Mouse (Mus musculus) embryo, embryonic 11.5 days (tissue): Measurements from ENCODE around the gene Bpifb6.

Experiments used
- DNase-seq: peaks from one replicate; pipeline ENCODE4 v3.0.0-alpha.2; 2012; ENCODE audit warnings: low read depth, low spot score

Bpifb6 gene

DNA sequence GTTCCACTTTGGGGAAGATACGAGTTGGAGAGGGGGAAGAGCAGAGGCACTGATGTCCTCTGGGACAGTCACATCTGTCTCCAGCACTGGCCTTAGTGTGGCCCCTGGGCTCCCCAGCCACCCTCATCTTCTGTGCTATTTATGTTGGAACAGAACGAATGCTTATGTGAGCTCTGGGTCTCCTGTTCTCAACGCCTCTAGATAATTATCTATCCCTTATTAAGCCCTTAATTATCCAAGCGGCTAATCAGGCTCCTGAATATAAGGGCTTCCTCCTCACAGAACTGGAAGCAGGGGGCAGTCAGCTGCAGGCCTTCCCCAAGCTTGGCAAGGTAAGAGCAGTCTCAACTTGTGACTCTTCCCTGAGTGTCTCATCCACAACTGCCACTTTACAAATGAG is at the start of gene Bpifb6:
TSS of gene Bpifb6 (plus strand) at position 301 of the 400 bp plus-strand sequence.
- no peak for DNase-seq

DNA sequence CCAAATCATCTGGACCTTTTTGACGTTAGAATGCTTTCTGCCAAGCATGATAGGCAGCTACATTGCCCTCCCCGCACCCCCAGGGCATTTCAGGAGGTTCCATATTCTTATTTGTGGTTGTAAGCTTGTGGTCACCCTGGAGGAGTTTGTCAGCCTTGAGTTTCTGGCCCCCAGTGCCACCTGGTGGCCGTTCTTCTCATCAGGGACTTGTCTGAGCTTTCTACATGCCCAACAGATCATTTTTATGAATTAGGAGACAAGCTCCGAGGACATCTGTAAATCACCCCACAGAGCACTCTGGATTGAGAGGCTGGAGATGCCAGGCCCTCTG is 49.2 kb upstream of the Bpifb6 start:
- DNase-seq: peak; percentile 19

DNA sequence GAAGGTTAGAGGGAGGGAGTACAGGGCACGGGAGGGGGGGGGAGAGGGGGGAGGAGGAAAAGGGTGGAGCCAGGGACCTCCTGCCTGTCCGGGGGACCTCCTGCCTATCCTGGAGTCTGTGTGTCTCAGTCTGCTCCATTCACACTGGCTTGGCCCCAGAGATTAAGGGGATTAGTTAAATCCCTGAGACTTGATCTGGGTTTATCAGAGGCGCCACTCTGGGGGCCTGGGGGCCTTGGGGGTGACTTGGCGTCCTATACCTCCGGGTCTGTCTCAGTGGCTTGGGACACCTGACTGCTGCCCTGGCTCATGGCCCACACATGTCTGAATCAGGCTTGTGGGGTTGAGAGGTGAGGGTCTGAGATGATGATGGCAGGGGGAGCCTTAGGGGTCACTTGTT is 46.6 kb upstream of the Bpifb6 start:
- DNase-seq: no peak

DNA sequence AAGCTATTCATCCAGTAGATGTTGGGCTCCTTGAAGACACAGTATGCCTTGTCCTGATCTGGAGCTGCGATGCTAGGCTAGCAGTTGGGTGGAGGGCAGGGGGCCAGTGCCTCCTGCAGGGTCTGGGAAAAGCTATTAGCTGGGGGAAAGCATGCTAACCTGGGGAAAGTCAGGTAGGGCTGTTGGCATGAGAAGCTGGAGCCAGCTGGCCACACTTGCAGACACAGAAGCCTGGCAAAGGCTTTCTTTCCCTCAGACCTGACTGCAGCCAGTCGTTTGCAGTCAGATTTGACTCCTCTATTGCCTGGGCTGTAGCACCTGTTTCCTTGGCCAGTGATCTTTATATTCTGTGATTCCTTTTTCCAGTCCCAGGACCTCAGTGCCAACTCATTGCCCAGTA is 40.6 kb upstream of the Bpifb6 start:
- DNase-seq: no peak

DNA sequence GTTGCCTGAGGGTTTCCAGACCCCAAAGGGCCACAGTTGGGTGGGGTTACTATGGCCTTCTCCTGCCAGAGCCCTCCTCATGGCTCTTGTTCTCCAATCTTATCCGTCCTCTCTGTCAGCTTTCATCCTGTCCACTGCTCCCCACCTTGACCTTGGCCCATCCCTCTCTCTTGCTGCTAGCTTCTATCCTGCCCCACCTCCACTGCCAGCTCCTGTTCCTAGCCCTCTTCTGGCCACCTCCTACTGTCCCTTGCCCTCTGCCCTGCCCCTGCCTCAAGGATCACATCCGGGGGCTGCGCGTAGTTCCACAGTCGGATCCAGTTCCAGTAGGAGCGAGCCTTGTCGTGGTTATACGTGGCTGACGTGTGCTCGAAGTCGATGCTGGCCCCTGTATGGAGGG is 39.9 kb upstream of the Bpifb6 start:
- DNase-seq: no peak

DNA sequence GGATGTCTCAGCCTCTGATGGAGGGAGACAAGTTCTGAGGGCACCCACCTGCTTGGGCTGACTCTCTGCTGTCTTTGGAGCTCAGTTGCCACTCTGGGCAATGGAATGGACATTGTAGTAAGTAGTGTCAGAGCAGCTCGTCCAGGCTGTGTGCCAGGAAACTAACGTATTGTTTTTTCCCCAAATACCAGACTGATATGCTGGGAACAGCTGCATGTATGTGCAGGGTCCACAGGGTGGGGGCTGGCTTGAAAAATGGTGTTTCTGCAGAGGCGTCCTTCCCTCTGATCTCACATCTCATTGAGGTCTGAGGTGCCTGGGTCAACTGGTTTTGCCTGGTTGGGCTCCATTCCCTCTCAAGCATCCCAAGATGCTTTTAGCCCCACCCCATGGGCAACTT is 39.5 kb upstream of the Bpifb6 start:
- DNase-seq: no peak

DNA sequence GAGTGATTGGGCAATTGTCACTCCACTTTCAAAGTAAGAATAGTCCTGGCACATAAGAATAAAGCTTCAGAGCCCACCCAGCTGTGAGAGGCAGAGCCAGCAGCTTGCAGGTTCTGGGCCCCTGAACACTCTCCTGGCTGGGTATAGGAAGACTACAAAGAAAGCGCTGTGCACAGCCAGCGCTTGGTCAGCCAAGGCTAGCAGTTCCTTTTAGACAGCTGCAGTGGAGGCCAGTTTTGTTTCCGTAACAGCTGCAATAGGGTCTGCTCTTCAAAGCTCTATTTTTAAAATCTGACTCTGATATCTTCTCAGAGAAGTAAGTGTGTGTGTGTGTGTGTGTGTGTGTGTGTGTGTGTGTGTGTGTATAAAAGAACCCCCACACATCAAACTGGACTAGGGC is 38.2 kb upstream of the Bpifb6 start:
- no peak for DNase-seq

DNA sequence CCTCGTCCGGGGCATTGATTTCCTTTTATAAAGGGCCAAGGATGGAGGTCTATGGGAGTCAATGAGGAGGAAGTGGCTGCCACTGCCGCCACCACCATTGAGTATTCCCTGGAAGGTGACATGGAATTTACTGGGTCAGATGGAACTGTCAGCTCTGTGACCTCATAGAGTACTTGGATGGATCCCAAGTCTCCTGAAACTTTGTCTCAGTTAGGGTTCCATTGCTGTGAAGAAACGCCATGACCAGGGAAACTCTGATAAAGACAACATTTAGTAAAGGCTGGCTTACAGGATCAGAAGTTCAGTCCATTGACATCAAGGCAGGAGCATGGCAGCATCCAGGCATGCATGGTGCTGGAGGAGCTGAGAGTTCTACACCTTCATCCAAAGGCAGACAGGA is 29.2 kb upstream of the Bpifb6 start, which contains the start of gene Sun5:
TSS of gene Sun5 (minus strand) at position 101 of the 400 bp plus-strand sequence.
- DNase-seq: no peak

DNA sequence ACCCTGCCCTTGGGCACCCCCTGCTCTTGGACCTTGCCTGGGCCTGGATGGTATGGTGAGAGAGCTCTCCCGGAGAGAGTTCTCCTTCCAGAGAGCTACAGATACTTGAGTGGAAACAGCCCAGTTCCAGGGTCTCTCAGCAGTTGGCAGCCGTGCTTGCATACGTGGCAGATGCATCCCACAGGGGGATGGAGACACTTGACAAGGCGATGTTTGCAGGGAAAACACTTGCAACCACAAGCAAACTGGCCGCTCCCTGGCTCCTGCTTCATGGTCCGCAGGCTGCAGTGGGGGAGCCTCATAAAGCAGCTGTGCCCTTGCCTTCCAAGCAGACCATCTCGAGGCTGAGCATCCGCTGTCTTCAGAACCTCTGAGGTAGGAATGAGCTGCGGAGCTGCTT is 25.4 kb upstream of the Bpifb6 start, which contains the start of gene Bpifb2:
TSS of gene Bpifb2 (plus strand) at position 301 of the 400 bp plus-strand sequence.
- no peak for DNase-seq

DNA sequence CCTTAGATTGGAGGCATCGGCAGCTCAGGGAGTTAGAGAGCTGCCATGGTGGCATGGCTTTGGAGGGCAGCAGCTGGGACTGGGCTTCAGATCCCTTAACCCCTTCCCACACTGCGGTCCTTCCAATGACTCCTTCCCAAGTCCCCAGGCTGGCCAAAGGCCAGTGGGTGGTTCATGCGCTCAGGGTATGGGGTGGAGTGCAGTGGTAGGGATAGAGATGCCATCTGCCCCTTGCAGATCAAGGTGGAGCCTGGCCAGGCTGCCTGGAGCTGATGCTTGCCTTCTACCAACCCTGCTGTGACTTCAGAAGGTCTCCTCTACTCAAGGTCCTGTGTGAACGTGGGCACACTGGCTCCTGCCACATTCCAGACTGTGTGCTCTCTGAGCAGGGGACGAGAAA is 1.1 kb upstream of the Bpifb6 start:
- DNase-seq: no peak

DNA sequence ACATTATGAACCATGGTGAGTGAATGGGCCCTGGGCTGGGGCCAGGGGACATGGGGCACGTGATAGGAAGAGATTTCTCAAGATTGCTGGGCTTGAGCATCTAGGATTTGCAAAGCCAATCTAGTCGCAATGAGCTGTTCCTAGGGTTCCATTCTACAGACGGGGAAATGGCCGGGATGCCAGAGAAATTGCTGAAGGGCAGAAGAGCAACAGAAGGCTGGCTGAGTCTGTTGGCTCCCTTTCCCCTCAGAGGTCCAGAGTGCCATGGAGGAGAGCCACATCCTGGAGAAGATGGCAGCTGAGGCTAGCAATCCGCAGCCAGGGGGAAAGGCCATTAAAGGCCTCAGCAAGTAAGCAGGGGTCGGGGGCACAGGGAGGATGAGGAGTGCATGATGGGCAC is 2.5 kb downstream of the Bpifb6 start:
- DNase-seq: no peak

DNA sequence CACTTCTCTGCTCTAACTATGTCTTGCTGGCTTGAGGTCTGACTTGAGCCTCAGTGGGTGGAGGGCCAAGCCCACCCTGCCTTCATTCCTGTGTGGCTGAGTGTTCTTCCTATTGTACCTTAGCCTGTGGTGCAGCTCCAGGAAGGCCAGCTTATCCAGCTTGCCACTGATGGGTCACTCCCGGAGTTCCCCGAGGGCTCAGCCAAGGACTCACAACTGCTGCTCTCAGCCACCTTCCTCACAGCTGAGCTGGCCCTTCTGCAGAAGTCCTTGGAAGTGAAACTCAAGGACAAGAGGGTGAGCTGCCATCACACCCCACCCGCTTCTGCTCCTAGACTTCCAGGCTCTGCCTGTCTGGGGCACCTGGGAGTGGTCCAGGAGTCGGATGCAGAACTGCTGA is 6.4 kb downstream of the Bpifb6 start:
- DNase-seq: no peak

DNA sequence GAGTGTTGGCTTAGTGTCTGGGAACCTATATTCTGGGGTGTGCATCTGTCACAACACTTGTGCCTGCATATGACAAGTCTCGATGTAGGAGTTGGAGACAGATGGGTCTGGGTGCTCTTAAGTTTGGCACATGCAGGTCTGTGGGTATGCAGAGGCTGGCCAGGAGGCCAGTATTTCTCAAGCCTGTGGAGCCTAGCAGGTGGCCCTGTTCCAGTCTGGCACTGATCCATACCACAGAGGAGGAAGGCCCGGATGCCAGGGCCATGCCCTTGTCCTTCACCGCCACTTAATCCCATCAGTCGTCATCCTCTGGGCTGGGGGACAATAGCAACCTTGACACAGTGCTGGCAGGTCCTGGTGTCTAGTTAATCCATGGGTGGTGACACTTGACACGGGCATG is 14.0 kb downstream of the Bpifb6 start:
- no peak for DNase-seq

DNA sequence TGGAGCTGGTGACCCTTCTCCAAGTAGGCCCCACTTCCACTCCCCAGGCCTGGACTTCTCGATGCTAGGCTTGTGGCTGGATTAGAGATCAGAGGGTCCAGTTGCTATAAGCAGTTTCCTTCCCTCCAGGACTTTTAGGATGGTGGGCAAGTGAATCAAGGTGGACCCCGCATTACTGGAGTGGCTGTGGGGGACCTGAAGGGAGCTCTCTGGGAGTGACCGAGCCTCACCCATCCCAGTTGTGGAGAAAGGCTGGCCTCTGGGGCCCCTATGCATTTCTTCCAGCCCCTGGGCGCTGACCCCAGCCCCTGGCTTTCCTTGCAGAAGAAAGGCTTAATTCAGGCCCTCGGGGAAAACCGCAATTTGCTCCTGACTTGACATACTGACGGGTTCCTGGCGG is 17.7 kb downstream of the Bpifb6 start, which contains the start of gene Bpifb3:
TSS of gene Bpifb3 (plus strand) at position 301 of the 400 bp plus-strand sequence.
- no peak for DNase-seq

DNA sequence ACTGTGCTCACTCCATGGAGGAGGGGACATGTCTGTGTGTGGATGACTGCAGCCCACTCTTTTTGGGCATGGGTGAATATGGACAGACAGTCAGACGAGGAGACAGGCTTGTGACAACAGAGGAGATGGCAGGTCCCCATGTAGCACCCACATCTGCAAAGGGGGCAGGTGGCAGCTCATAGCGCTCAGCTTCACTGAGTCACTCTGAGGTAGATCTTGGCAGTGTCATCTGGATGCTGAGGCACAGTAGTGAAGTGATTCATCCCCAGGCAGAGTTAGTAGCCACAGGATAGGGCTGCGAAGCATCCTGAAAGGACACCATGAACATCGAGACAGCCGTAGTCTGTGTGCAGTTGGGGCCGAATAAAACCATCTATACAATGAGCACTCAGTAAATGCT is 21.1 kb downstream of the Bpifb6 start:
- no peak for DNase-seq

DNA sequence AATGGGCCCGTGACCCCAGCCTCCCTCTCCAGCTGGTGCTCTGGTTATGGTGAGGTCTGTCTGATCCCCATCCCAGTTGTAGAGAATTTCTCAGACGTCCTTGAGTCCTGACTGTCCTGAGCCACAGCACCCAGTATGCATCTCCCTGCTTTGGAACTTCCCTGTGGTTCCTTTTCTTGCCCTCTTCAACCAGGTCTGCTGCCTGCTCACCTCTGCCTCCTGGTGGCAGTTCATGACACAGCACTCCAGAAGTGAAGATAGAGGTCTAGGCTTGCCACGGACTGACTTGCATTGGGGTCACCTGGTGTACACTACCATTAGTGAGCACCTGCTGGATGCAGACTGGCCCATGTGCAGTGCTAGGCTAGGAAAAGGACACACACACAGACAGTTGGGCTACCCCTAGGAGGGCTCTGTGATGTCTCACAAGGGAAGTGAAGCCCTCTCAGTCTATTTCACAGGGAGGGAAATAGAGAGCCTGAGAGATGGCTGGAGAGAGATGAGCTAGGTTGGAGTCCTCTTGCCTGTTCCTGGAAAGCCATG is 29.8 kb downstream of the Bpifb6 start:
- DNase-seq: peak; percentile 42

DNA sequence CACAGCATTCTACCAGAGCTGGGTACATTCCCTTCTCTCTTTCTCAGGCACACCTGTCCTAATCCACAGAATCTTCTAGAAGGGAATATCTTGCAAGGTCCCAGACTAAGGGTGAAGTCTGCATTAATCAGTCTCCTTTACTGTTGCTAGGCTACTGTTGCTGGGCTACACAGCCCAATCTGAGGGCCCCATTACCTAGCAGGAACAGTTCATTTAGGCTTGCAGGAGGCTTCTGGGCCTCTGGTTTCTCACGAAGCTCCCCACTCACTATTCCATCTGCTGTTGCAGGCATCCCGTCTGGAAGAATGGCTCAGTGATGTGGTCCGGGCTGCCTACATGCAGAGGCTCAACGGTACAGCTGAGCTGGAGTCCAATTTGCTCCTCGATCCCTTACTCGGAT is 30.9 kb downstream of the Bpifb6 start:
- no peak for DNase-seq

DNA sequence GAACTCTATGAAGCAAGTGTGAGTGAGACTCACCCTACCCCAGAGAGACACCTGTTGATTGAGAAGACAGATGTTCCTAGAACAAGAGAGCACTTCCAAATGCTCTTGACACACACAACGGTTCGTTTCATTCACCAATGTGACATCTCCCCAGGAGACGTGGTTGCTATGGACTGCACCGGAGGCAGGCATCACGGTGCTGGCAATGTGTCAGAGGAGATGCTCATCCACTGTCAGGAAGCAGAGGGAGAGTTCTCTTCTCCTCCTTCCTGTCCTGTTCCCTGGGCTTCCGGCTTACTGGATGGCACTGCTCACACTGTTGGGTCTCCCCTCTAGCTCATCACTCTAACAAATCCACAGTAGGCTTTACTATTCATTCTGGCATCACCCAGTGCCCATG is 33.1 kb downstream of the Bpifb6 start:
- DNase-seq: no peak

DNA sequence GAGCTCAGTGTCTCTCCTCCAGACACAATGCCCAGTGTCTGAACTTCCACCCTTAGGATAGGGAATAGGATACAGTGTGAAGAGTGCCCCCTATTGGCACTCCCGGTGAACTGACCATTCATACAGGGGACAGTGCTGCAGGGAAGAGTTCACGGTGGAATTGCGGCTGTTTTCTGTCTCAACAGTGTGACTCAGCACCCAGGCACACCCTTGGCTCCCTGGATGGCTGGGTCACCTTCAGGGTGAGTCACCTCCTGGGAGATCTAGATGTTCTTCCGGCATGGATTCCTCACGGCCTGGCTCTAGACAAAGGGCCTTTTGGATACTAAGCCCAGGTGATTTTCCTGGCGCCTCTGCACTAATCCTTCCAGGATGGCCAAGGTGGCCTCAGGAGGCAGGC is 35.2 kb downstream of the Bpifb6 start:
- no peak for DNase-seq

DNA sequence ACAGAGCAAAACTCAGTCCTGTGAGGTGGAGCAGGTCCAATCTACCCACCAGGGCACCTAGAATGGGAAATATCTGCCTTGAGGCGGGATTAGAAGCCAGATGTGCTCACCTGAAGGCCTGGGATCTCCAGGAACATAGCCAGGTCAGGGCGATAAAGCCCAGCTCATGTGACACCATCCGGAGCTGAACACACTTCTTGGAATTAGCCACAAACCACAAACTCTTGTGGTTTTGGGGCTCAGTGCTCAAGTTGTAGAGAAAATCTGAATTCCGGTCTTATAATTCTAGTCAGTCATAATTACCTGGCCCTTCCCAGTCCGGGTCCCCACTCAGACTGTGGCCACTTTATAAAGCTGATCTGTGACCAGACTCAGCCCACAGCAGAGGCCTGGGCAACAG is 37.7 kb downstream of the Bpifb6 start, which contains the start of gene Bpifb4:
TSS of gene Bpifb4 (plus strand) at position 370 of the 400 bp plus-strand sequence.
- DNase-seq: no peak

DNA sequence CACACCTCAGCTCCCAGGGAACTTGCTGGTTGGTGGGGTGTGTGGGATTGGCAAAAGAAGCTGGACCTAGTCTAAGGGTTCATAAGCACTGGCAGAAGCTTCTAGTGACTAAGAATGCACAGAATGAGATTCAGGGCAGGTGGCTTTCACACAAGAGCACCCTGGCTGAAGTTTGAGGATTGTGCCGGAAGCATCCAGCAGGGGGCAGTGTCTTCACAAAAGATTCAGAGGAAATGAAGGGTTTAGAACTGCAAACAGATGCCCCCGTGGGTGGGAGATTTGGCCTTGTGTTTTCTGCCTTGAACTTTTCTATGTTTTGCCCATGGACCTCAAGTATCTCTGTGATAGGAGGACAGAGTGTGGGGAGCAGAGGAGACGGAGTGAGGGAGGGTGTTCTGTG is 43.3 kb downstream of the Bpifb6 start:
- peak; percentile 46 for DNase-seq

DNA sequence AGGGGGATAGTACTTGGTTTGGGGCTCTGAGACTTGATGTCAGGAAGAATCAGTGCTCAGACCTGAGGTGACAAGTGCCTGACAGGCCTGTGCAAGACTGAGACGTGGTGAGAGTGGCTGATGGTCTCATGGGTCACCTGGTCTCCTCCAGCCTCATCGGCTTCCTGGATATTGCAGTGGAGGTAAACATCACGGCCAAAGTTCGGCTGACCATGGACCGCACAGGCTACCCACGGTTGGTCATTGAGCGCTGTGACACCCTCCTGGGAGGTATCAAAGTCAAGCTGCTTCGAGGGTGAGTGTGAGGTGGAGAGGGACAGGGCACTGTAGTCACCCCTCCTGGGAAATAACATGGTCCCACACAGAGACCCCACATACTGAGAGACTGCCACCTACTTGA is 44.4 kb downstream of the Bpifb6 start:
- DNase-seq: no peak

DNA sequence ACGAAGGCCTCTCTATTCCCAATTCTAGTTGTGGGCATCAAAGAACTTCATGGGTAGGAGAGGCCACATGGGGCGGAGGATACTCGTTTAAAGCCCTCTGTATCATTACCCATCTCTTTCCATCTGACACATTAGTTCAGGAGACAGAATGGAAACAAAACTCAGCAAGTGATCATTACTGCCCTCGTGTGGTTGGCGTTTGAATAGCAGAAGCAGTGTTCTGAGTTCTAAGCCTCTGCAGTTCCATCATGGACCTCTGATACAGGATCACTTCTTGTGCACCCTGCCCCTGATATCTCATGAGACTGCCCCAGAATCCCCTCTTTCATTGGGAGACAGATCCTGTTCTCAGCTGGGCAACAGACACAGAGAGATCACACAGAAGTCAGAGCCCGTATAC is 52.7 kb downstream of the Bpifb6 start:
- DNase-seq: peak; percentile 52

DNA sequence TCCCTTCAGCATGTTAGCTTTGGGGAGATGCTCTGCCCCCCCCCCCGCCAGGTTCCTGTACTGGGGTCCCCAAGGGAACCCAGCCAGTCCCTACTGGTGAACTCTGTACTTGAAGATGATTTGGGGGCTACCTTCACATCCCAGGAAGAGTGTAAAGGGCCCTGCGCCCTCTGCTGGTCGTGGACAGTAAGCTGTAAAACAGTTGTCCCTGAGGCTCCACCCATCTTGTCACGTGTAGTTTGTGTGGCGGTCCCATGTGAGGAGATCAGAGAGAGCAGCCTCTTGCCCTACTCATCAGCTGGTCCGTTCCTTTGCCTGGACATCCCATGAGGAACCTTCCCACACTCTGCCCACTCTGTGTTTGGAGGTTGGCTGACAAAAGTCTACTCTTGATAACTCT is 53.6 kb downstream of the Bpifb6 start:
- peak; percentile 41 for DNase-seq
